Mouse (Mus musculus) stomach, embryonic 14.5 days (tissue): ENCODE data around the gene Plin4. TPM values are rescaled to one million over a fixed set of nuclear protein-coding genes. Genes with fewer than 3 reads are reported as not detected.

Experiments
- ATAC-seq: fragments of 200-750 bp; cut with Nextera tagmentation; 2 replicates; pipeline ENCODE4 v1.8.0; 2017; ENCODE audit warnings: low read depth, moderate TSS enrichment; ENCODE audit not compliant: insufficient number of reproducible peaks, insufficient read depth, low FRiP score
- H3K27ac ChIP-seq: fragments of 300-500 bp; sonication (generic); 2 replicates; pipeline ENCODE4 v1.5.1; 2014; ENCODE audit warnings: mild to moderate bottlenecking, low read length, moderate library complexity, mixed read lengths
- H3K27me3 ChIP-seq: fragments of 300-500 bp; sonication (generic); 2 replicates; pipeline ENCODE4 v1.6.1; 2014; ENCODE audit warnings: low read length, control low read depth, mixed read lengths; ENCODE audit not compliant: control insufficient read depth, insufficient read depth
- H3K36me3 ChIP-seq: fragments of 300-500 bp; sonication (generic); 2 replicates; pipeline ENCODE4 v1.6.1; 2014; ENCODE audit warnings: mild to moderate bottlenecking, control low read depth, low read length, moderate library complexity, mixed read lengths; ENCODE audit not compliant: control insufficient read depth, insufficient read depth
- H3K4me1 ChIP-seq: fragments of 300-500 bp; sonication (generic); 2 replicates; pipeline ENCODE4 v1.6.1; 2014; ENCODE audit warnings: low read length, control low read depth, mixed read lengths; ENCODE audit not compliant: control insufficient read depth, insufficient read depth
- H3K4me2 ChIP-seq: fragments of 300-500 bp; sonication (generic); replicated peaks from 2 replicates; pipeline ENCODE4 v1.6.1; 2014; ENCODE audit warnings: low read depth, low read length, control low read depth
- H3K4me3 ChIP-seq: fragments of 300-500 bp; sonication (generic); 2 replicates; pipeline ENCODE4 v1.5.1; 2014; ENCODE audit warnings: low read depth, low read length, control low read depth
- H3K9ac ChIP-seq: fragments of 300-500 bp; sonication (generic); replicated peaks from 2 replicates; pipeline ENCODE4 v1.6.1; 2014; ENCODE audit warnings: low read depth, mild to moderate bottlenecking, control low read depth, low read length, moderate library complexity, mixed read lengths
- H3K9me3 ChIP-seq: fragments of 300-500 bp; sonication (generic); 2 replicates; pipeline ENCODE4 v1.6.1; 2016; ENCODE audit warnings: low read depth, low read length, control low read depth; ENCODE audit not compliant: control insufficient read depth
- WGBS: fragments of 180-500 bp; shearing (Covaris S2); extraction: QIAGEN DNeasy Blood & Tissue Kit; methylation state at CpG from one replicate; pipeline ENCODE4 v1.1.7; 2014; 5-methylcytosine and 5-hydroxymethylcytosine counted together
- polyA plus RNA-seq: library from polyadenylated mRNA; unstranded; fragments of >200 nt; fragmentation: Nextera tagmentation; extraction: Ambion mirVana; gene quantifications from 2 replicates; pipeline ENCODE4 v1.2.1, GENCODE M21; 2014

The Plin4 gene
- polyA plus RNA-seq, 1 experiment from 2014 or later = 0.27 TPM

DNA sequence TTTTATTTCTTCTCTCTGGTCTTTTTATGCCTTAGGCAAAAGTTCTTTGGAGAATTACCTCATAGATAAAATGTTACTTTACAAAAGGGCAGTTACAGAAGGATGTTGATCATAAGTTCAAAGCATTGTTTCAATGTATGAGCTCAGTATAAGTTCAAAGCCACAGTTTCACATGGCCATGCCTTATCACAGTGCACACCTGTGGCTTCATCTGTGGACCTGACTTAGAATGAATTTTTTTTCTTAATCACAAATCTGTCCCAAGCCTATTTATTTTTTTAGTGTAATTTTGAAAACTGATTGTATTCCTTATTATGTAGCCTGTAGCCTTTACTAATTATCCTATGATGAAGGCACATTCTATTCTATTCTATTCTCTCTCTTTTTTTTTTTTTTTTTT is 54.7 kb downstream of the Plin4 start:
- Histone ChIP-seq H3K4me1 (no peaks in the 10 kb centered on the region), H3K36me3 (peaks cover 50% of the 10 kb centered on the region), H3K9ac (no peak overlapping the region), H3K27me3 (no peaks in the 10 kb centered on the region), H3K4me3 (no peak overlapping the region), H3K27ac (no peak overlapping the region), H3K9me3 (no peaks in the 10 kb centered on the region), H3K4me2 (no peak overlapping the region)
- no peak for ATAC-seq

GRCm38 (mm10) chr17:56051369-56051768 is 58.2 kb downstream of the Plin4 start:
- Histone ChIP-seq H3K4me1 (no peaks in the 10 kb centered on the region), H3K36me3 (peaks cover 50% of the 10 kb centered on the region), H3K27me3 (no peaks in the 10 kb centered on the region), H3K27ac (no peak overlapping the region), H3K9ac (no peak overlapping the region), H3K4me3 (no peak overlapping the region), H3K9me3 (no peaks in the 10 kb centered on the region), H3K4me2 (no peak overlapping the region)
- no peak; the same call in 1 of the 2 replicates for ATAC-seq
- 73% methylated on average over 5 of the region's 5 CpGs for WGBS

Other genes starting within 250 kb of the Plin4 start
- 12.3 and 12.5 TPM in 2 replicates for gene Zfp119a, start 230.9 kb downstream of the Plin4 start, polyA plus RNA-seq
- gene Zfp959, start 217.7 kb downstream of the Plin4 start, polyA plus RNA-seq = 15.3 and 17.2 TPM in 2 replicates
- gene Zfp119b, start 160.3 kb downstream of the Plin4 start, polyA plus RNA-seq = 4.6 and 7.7 TPM in 2 replicates
- 2.7 and 3.1 TPM in 2 replicates for gene Ebi3, start 157.2 kb downstream of the Plin4 start, polyA plus RNA-seq
- gene Yju2, start 150.7 kb downstream of the Plin4 start, polyA plus RNA-seq = 20.8 and 21.8 TPM in 2 replicates
- gene Shd, start 139.3 kb downstream of the Plin4 start, polyA plus RNA-seq = 12.1 and 16.6 TPM in 2 replicates
- gene Fsd1, start 123.3 kb downstream of the Plin4 start, polyA plus RNA-seq = 13.7 and 17.6 TPM in 2 replicates
- gene Stap2, start 104.2 kb downstream of the Plin4 start, polyA plus RNA-seq = 19.7 and 23.8 TPM in 2 replicates
- gene Mpnd, start 104.1 kb downstream of the Plin4 start, polyA plus RNA-seq = 97.9 and 102 TPM in 2 replicates
- gene Sh3gl1, start 73.2 kb downstream of the Plin4 start, polyA plus RNA-seq = 127 and 136 TPM in 2 replicates
- gene Chaf1a, start 69.4 kb downstream of the Plin4 start, polyA plus RNA-seq = 19.2 and 19.6 TPM in 2 replicates
- 41.5 and 41.9 TPM in 2 replicates for gene Ubxn6, start 34.8 kb downstream of the Plin4 start, polyA plus RNA-seq
- gene Hdgfl2, start 30.2 kb downstream of the Plin4 start, polyA plus RNA-seq = 94.8 and 96.5 TPM in 2 replicates
- 0.53 and 0.64 TPM in 2 replicates for gene Plin5, start 7.8 kb upstream of the Plin4 start, polyA plus RNA-seq
- gene Lrg1, start 12.2 kb upstream of the Plin4 start, polyA plus RNA-seq = 0.18 TPM in 1 of 2 replicates, not detected in the other
- gene Sema6b, start 30.5 kb upstream of the Plin4 start, polyA plus RNA-seq = 1.1 and 1.3 TPM in 2 replicates
- 13.3 and 13.7 TPM in 2 replicates for gene Tnfaip8l1, start 52.7 kb upstream of the Plin4 start, polyA plus RNA-seq
- gene Mydgf, start 74.1 kb upstream of the Plin4 start, polyA plus RNA-seq = 94.7 and 96.3 TPM in 2 replicates
- gene Dpp9, start 109.1 kb upstream of the Plin4 start, polyA plus RNA-seq = 30.2 and 30.5 TPM in 2 replicates
- gene Fem1a, start 147.0 kb upstream of the Plin4 start, polyA plus RNA-seq = 13.4 and 13.5 TPM in 2 replicates
- gene Ticam1, start 167.0 kb upstream of the Plin4 start, polyA plus RNA-seq = 7.0 and 8.1 TPM in 2 replicates
- gene Plin3, start 183.1 kb upstream of the Plin4 start, polyA plus RNA-seq = 70.1 and 76.6 TPM in 2 replicates
- not detected in 2 replicates for gene Arrdc5, start 190.5 kb upstream of the Plin4 start, polyA plus RNA-seq
- 77.6 and 85.2 TPM in 2 replicates for gene Uhrf1, start 193.5 kb upstream of the Plin4 start, polyA plus RNA-seq
- 28.9 and 34.9 TPM in 2 replicates for gene Kdm4b, start 216.3 kb upstream of the Plin4 start, polyA plus RNA-seq